Mouse (Mus musculus): ENCODE measurements around the gene Urah. TPM values are rescaled to one million over a fixed set of nuclear protein-coding genes. Genes with fewer than 3 reads are reported as not detected.

Urah gene
- polyA plus RNA-seq, 1 experiment from 2014 or later = not detected

- WGBS = 42% methylated on average over 40 of the region's 40 CpGs
- peaks cover 17% of the 10 kb centered on the region for H3K4me1 ChIP-seq (ENCODE audit: control insufficient read depth, insufficient read depth, low read length)
- DNase-seq (ENCODE audit: low spot score, missing footprints) = peak; percentile 85
- H3K4me3 ChIP-seq (ENCODE audit: low read depth, low read length) = peak within 1 kb of the TSS; percentile 75
- no peaks in the 10 kb centered on the region for H3K27me3 ChIP-seq (ENCODE audit: control insufficient read depth, insufficient read depth, low read length)
- H3K9me3 ChIP-seq (ENCODE audit: control insufficient read depth, low read length) = no peaks in the 10 kb centered on the region
- peak within 1 kb of the TSS; percentile 92 for H3K9ac ChIP-seq (ENCODE audit: low read length)
- peaks cover 4% of the 10 kb centered on the region for H3K36me3 ChIP-seq (ENCODE audit: control insufficient read depth, insufficient read depth, low read length)
- peak within 1 kb of the TSS; percentile 99 for H3K4me2 ChIP-seq
- peak; percentile 51 for ATAC-seq (ENCODE audit: low FRiP score)
- H3K27ac ChIP-seq (ENCODE audit: low read depth, low read length) = peak within 1 kb of the TSS; percentile 84
Observed at GRCm38 (mm10) chr7:140857550-140858505, 23.0 kb downstream of the Urah start, which contains the start of gene Bet1l. TSS of gene Bet1l (minus strand) at chr7:140857577.

- no peak overlapping the region for H3K27ac ChIP-seq (ENCODE audit: low read depth, low read length)
- H3K4me3 ChIP-seq (ENCODE audit: low read depth, low read length) = 0 out of 2 replicates have a peak overlapping the region, but pooled peaks have one; percentile 75
- no peaks in the 10 kb centered on the region for H3K9me3 ChIP-seq (ENCODE audit: control insufficient read depth, low read length)
- DNase-seq (ENCODE audit: low spot score, missing footprints) (peak; percentile 51), ATAC-seq (ENCODE audit: low FRiP score) (no peak)
- no peaks in the 10 kb centered on the region for H3K27me3 ChIP-seq (ENCODE audit: control insufficient read depth, insufficient read depth, low read length)
- 95% methylated on average over 8 of the region's 8 CpGs for WGBS
- peaks cover 17% of the 10 kb centered on the region for H3K4me1 ChIP-seq (ENCODE audit: control insufficient read depth, insufficient read depth, low read length)
- H3K4me2 ChIP-seq = peak overlapping the region; percentile 99
- H3K36me3 ChIP-seq (ENCODE audit: control insufficient read depth, insufficient read depth, low read length) = peaks cover 4% of the 10 kb centered on the region
- no peak overlapping the region for H3K9ac ChIP-seq (ENCODE audit: low read length)
Observed at GRCm38 (mm10) chr7:140858746-140859145, 23.9 kb downstream of the Urah start.

DNA sequence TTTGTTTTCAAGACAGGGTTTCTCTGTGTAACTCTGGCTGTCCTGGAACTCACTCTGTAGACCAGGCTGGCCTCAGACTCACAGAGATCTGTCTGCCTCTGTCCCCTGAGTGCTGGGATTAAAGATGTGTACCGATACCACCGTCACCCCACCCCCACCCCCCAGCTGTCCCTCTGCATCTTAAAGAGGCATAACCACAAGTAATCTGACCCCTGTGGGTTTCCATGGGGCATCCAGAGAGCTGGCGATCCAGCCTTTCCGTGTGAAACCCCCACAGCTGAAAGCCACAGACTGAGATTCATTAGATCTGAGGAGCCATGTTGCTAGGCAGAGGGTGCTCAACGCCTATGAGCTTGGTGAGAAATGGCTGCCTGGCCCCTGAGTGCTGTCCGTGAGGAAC is 25.2 kb downstream of the Urah start:
- 80% methylated on average over 6 of the region's 6 CpGs for WGBS
- DNase-seq (ENCODE audit: low spot score, missing footprints) (peak; percentile 44), ATAC-seq (ENCODE audit: low FRiP score) (no peak)
- Histone ChIP-seq H3K9ac (ENCODE audit: low read length) (no peak overlapping the region), H3K4me1 (ENCODE audit: control insufficient read depth, insufficient read depth, low read length) (peaks cover 17% of the 10 kb centered on the region), H3K27me3 (ENCODE audit: control insufficient read depth, insufficient read depth, low read length) (no peaks in the 10 kb centered on the region), H3K36me3 (ENCODE audit: control insufficient read depth, insufficient read depth, low read length) (peaks cover 4% of the 10 kb centered on the region; the same call in 1 of the 2 replicates), H3K4me3 (ENCODE audit: low read depth, low read length) (no peak overlapping the region), H3K4me2 (no peak overlapping the region), H3K27ac (ENCODE audit: low read depth, low read length) (no peak overlapping the region), H3K9me3 (ENCODE audit: control insufficient read depth, low read length) (no peaks in the 10 kb centered on the region)

GRCm38 (mm10) chr7:140860728-140861127 is 25.9 kb downstream of the Urah start:
- Histone ChIP-seq H3K27me3 (ENCODE audit: control insufficient read depth, insufficient read depth, low read length) (no peaks in the 10 kb centered on the region), H3K4me1 (ENCODE audit: control insufficient read depth, insufficient read depth, low read length) (peaks cover 10% of the 10 kb centered on the region), H3K4me3 (ENCODE audit: low read depth, low read length) (no peak overlapping the region), H3K27ac (ENCODE audit: low read depth, low read length) (no peak overlapping the region), H3K9me3 (ENCODE audit: control insufficient read depth, low read length) (no peaks in the 10 kb centered on the region), H3K36me3 (ENCODE audit: control insufficient read depth, insufficient read depth, low read length) (peaks cover 4% of the 10 kb centered on the region; the same call in 1 of the 2 replicates), H3K9ac (ENCODE audit: low read length) (no peak overlapping the region), H3K4me2 (no peak overlapping the region)
- 89% methylated on average over 5 of the region's 5 CpGs for WGBS
- DNase-seq (ENCODE audit: low spot score, missing footprints) (peak; percentile 67), ATAC-seq (ENCODE audit: low FRiP score) (no peak)

- DNase-seq (ENCODE audit: low spot score, missing footprints) = no peak
- no peak overlapping the region for H3K27ac ChIP-seq (ENCODE audit: low read depth, low read length)
- H3K9ac ChIP-seq (ENCODE audit: low read length) = no peak overlapping the region
- H3K36me3 ChIP-seq (ENCODE audit: control insufficient read depth, insufficient read depth, low read length) = peaks cover 4% of the 10 kb centered on the region; the same call in 1 of the 2 replicates
- H3K4me1 ChIP-seq (ENCODE audit: control insufficient read depth, insufficient read depth, low read length) = no peaks in the 10 kb centered on the region
- no peaks in the 10 kb centered on the region for H3K9me3 ChIP-seq (ENCODE audit: control insufficient read depth, low read length)
- H3K4me2 ChIP-seq = no peak overlapping the region
- ATAC-seq (ENCODE audit: low FRiP score) = no peak
- 94% methylated on average over 12 of the region's 12 CpGs for WGBS
- no peak overlapping the region for H3K4me3 ChIP-seq (ENCODE audit: low read depth, low read length)
- H3K27me3 ChIP-seq (ENCODE audit: control insufficient read depth, insufficient read depth, low read length) = no peaks in the 10 kb centered on the region
Observed at GRCm38 (mm10) chr7:140864761-140865160, 29.9 kb downstream of the Urah start.

- peaks cover 4% of the 10 kb centered on the region; the same call in 1 of the 2 replicates for H3K36me3 ChIP-seq (ENCODE audit: control insufficient read depth, insufficient read depth, low read length)
- ATAC-seq (ENCODE audit: low FRiP score) (no peak), DNase-seq (ENCODE audit: low spot score, missing footprints) (no peak)
- no peak overlapping the region for H3K4me3 ChIP-seq (ENCODE audit: low read depth, low read length)
- H3K27ac ChIP-seq (ENCODE audit: low read depth, low read length) = no peak overlapping the region
- H3K4me1 ChIP-seq (ENCODE audit: control insufficient read depth, insufficient read depth, low read length) = no peaks in the 10 kb centered on the region
- H3K4me2 ChIP-seq = no peak overlapping the region
- H3K9ac ChIP-seq (ENCODE audit: low read length) = no peak overlapping the region
- H3K27me3 ChIP-seq (ENCODE audit: control insufficient read depth, insufficient read depth, low read length) = no peaks in the 10 kb centered on the region
- no peaks in the 10 kb centered on the region for H3K9me3 ChIP-seq (ENCODE audit: control insufficient read depth, low read length)
- 91% methylated on average over 4 of the region's 4 CpGs for WGBS
Observed at GRCm38 (mm10) chr7:140874224-140874623, 39.4 kb downstream of the Urah start.

DNA sequence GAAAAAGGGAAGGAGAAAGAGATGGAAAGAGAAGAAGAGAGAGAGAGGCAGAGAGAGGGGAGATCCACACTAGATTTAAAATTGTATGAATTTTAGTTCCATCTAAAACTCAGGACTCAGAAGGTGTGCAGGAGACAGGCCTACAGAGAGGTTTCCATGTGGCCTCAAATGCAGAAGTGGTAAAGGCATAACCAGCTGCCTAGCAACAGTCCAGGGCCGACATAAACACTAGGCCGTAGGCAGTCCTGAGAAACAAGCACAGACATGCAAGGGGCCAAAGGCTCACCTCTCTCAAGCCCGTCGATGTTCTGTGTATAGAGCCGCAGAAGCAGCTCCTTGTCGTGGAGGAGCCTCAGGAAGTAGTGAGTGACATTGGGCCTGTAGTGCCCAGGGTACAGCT is 42.5 kb downstream of the Urah start:
- no peaks in the 10 kb centered on the region for H3K9me3 ChIP-seq (ENCODE audit: control insufficient read depth, low read length)
- peaks cover 4% of the 10 kb centered on the region; the same call in 1 of the 2 replicates for H3K36me3 ChIP-seq (ENCODE audit: control insufficient read depth, insufficient read depth, low read length)
- no peak overlapping the region for H3K27ac ChIP-seq (ENCODE audit: low read depth, low read length)
- H3K27me3 ChIP-seq (ENCODE audit: control insufficient read depth, insufficient read depth, low read length) = no peaks in the 10 kb centered on the region
- 88% methylated on average over 6 of the region's 6 CpGs for WGBS
- no peak overlapping the region for H3K9ac ChIP-seq (ENCODE audit: low read length)
- H3K4me2 ChIP-seq = no peak overlapping the region
- no peak for ATAC-seq (ENCODE audit: low FRiP score)
- H3K4me3 ChIP-seq (ENCODE audit: low read depth, low read length) = no peak overlapping the region
- no peak for DNase-seq (ENCODE audit: low spot score, missing footprints)
- peaks cover 3% of the 10 kb centered on the region; the same call in 1 of the 2 replicates for H3K4me1 ChIP-seq (ENCODE audit: control insufficient read depth, insufficient read depth, low read length)

DNA sequence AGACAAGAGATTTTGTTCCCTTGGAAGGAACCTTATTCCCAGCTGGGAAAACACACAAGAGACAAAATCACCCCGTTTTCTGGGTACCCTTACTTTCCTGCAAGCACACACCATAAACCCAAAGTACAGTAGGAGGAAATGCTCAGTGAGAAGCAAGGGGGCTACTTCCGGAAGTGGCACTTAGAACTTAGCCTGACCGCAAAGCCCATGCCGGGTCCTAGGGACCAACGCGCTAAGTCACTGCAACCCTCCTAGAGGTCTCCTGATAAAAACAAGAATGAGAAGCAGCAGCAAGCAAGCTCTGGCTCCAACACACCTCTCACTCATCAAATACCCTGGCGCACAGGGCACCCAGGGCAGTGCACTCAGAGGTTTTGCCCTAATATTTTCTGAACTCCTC is 44.5 kb downstream of the Urah start:
- no peaks in the 10 kb centered on the region for H3K9me3 ChIP-seq (ENCODE audit: control insufficient read depth, low read length)
- DNase-seq (ENCODE audit: low spot score, missing footprints) (no peak), ATAC-seq (ENCODE audit: low FRiP score) (no peak)
- peaks cover 8% of the 10 kb centered on the region for H3K4me1 ChIP-seq (ENCODE audit: control insufficient read depth, insufficient read depth, low read length)
- H3K27me3 ChIP-seq (ENCODE audit: control insufficient read depth, insufficient read depth, low read length) = no peaks in the 10 kb centered on the region
- whole genome bisulfite sequencing = 92% methylated on average over 7 of the region's 7 CpGs
- no peak overlapping the region for H3K4me2 ChIP-seq
- no peak overlapping the region for H3K9ac ChIP-seq (ENCODE audit: low read length)
- H3K4me3 ChIP-seq (ENCODE audit: low read depth, low read length) = no peak overlapping the region
- H3K36me3 ChIP-seq (ENCODE audit: control insufficient read depth, insufficient read depth, low read length) = peaks cover 4% of the 10 kb centered on the region; the same call in 1 of the 2 replicates
- H3K27ac ChIP-seq (ENCODE audit: low read depth, low read length) = no peak overlapping the region

GRCm38 (mm10) chr7:140880419-140880818 is 45.6 kb downstream of the Urah start:
- Histone ChIP-seq H3K4me2 (no peak overlapping the region), H3K27ac (ENCODE audit: low read depth, low read length) (no peak overlapping the region), H3K9me3 (ENCODE audit: control insufficient read depth, low read length) (no peaks in the 10 kb centered on the region), H3K4me3 (ENCODE audit: low read depth, low read length) (no peak overlapping the region), H3K36me3 (ENCODE audit: control insufficient read depth, insufficient read depth, low read length) (peaks cover 4% of the 10 kb centered on the region; the same call in 1 of the 2 replicates), H3K9ac (ENCODE audit: low read length) (no peak overlapping the region), H3K27me3 (ENCODE audit: control insufficient read depth, insufficient read depth, low read length) (no peaks in the 10 kb centered on the region), H3K4me1 (ENCODE audit: control insufficient read depth, insufficient read depth, low read length) (peaks cover 8% of the 10 kb centered on the region)
- 91% methylated on average over 3 of the region's 3 CpGs for WGBS
- DNase-seq (ENCODE audit: low spot score, missing footprints) (no peak), ATAC-seq (ENCODE audit: low FRiP score) (no peak)
